Mouse (Mus musculus) bone marrow, adult 2 months (tissue): ENCODE measurements around the gene Alyref. TPM values are rescaled to one million over a fixed set of nuclear protein-coding genes. Genes with fewer than 3 reads are reported as not detected.

Source experiments
- H3K27ac ChIP-seq: fragments of 200-500 bp; 2 replicates; pipeline ENCODE4 v1.5.1; 2012; ENCODE audit warnings: low read depth, mild to moderate bottlenecking, control low read depth, inconsistent platforms, low read length; ENCODE audit not compliant: control insufficient read depth, poor library complexity, insufficient read depth
- H3K4me1 ChIP-seq: fragments of 200-500 bp; 2 replicates; pipeline ENCODE4 v1.6.1; 2011; ENCODE audit warnings: low read length; ENCODE audit not compliant: control insufficient read depth, insufficient read depth
- H3K4me3 ChIP-seq: fragments of 200-500 bp; replicated peaks from 2 replicates; pipeline ENCODE3; 2011; ENCODE audit warnings: mild to moderate bottlenecking, low read depth, low read length, control low read depth; ENCODE audit not compliant: control insufficient read depth
- CTCF ChIP-seq: fragments of 200-500 bp; IDR thresholded peaks from 2 replicates; pipeline ENCODE4 v1.5.1; 2011; ENCODE audit warnings: low read length, control low read depth; ENCODE audit not compliant: control insufficient read depth, insufficient read depth
- POLR2A ChIP-seq: fragments of 200-500 bp; IDR thresholded peaks from 2 replicates; pipeline ENCODE4 v1.6.1; 2011; ENCODE audit warnings: low read depth, mild to moderate bottlenecking, control low read depth, low read length, borderline replicate concordance; ENCODE audit not compliant: control insufficient read depth
- WGBS: fragments of 180-500 bp; shearing (Covaris S2); methylation state at CpG from one replicate; pipeline ENCODE4 v1.1.7; 2018; 5-methylcytosine and 5-hydroxymethylcytosine counted together
- polyA plus RNA-seq: library from polyadenylated mRNA; stranded (reverse); fragments of >200 nt; gene quantifications from 2 replicates; pipeline ENCODE4 v1.2.4, GENCODE M21; 2011; ENCODE audit warnings: low replicate concordance; ENCODE audit not compliant: missing spikeins, insufficient read depth, insufficient read length

Alyref gene
- polyA plus RNA-seq, 1 experiment: 174 TPM

GRCm38 (mm10) chr11:120613481-120613972 lies 15.4 kb upstream of the Alyref start:
- Histone ChIP-seq H3K27ac (no peak overlapping the region), H3K4me1 (peaks cover 2% of the 10 kb centered on the region; the same call in 1 of the 2 replicates), H3K4me3 (no peak overlapping the region)
- WGBS: 88% methylated on average over 10 of the region's 10 CpGs
- TF ChIP-seq CTCF: no peak
- TF ChIP-seq POLR2A: no peak

GRCm38 (mm10) chr11:120612763-120613162 lies 14.6 kb upstream of the Alyref start:
- TF ChIP-seq POLR2A: no peak
- peak; percentile 95 for TF ChIP-seq CTCF
- Histone ChIP-seq H3K4me1 (peaks cover 2% of the 10 kb centered on the region; the same call in 1 of the 2 replicates), H3K4me3 (no peak overlapping the region), H3K27ac (no peak overlapping the region)
- 49% methylated on average over 6 of the region's 6 CpGs for WGBS

- H3K4me1 ChIP-seq: no peaks in the 10 kb centered on the region
- no peak overlapping the region for H3K4me3 ChIP-seq
- TF ChIP-seq CTCF (no peak), POLR2A (no peak)
- H3K27ac ChIP-seq: no peak overlapping the region
- 91% methylated on average over 9 of the region's 9 CpGs for WGBS
These were observed 12.4 kb upstream of the Alyref start for GRCm38 (mm10) chr11:120610477-120611046.

- WGBS: 66% methylated on average over 8 of the region's 8 CpGs
- Histone ChIP-seq H3K4me3 (no peak overlapping the region), H3K4me1 (no peaks in the 10 kb centered on the region), H3K27ac (no peak overlapping the region)
- TF ChIP-seq CTCF: no peak
- TF ChIP-seq POLR2A: no peak
These were observed 11.1 kb upstream of the Alyref start for GRCm38 (mm10) chr11:120609250-120609649.

- no peaks in the 10 kb centered on the region for H3K4me1 ChIP-seq
- H3K27ac ChIP-seq: no peak within 1 kb of the TSS
- H3K4me3 ChIP-seq: no peak within 1 kb of the TSS
- TF ChIP-seq POLR2A: no peak
- TF ChIP-seq CTCF: no peak
- WGBS: 18% methylated on average over 45 of the region's 45 CpGs
These were observed 10.3 kb upstream of the Alyref start, which contains the start of gene Npb for GRCm38 (mm10) chr11:120608241-120609034. Npb (plus strand) TSS chr11:120608477.

GRCm38 (mm10) chr11:120606764-120607163 lies 8.6 kb upstream of the Alyref start:
- H3K4me1 ChIP-seq: no peaks in the 10 kb centered on the region
- WGBS: 86% methylated on average over 4 of the region's 4 CpGs
- no peak overlapping the region for H3K4me3 ChIP-seq
- TF ChIP-seq POLR2A (no peak), CTCF (no peak)
- no peak overlapping the region for H3K27ac ChIP-seq

GRCm38 (mm10) chr11:120605667-120606066 lies 7.5 kb upstream of the Alyref start:
- TF ChIP-seq POLR2A (no peak), CTCF (no peak)
- Histone ChIP-seq H3K4me1 (no peaks in the 10 kb centered on the region), H3K4me3 (no peak overlapping the region), H3K27ac (no peak overlapping the region)
- WGBS: 88% methylated on average over 7 of the region's 7 CpGs

GRCm38 (mm10) chr11:120603545-120603944 lies 5.4 kb upstream of the Alyref start:
- H3K4me1 ChIP-seq: peaks cover 2% of the 10 kb centered on the region; the same call in 1 of the 2 replicates
- TF ChIP-seq CTCF (no peak), POLR2A (no peak)
- H3K27ac ChIP-seq: no peak overlapping the region

More at GRCm38 (mm10) chr11:120603545-120603944, 5.4 kb upstream of the Alyref start:
- no peak overlapping the region for H3K4me3 ChIP-seq
- WGBS: 77% methylated on average over 2 of the region's 2 CpGs
